Mouse (Mus musculus) G1E (cell line): ENCODE results near the gene Rps6ka5. TPM values are rescaled to one million over a fixed set of nuclear protein-coding genes. Genes with fewer than 3 reads are reported as not detected.

Experiments used
- ATAC-seq: 2 replicates; pipeline ENCODE4 v1.8.0; 2016; ENCODE audit warnings: mild to moderate bottlenecking; ENCODE audit not compliant: insufficient number of reproducible peaks, poor library complexity, low FRiP score, severe bottlenecking; ENCODE audit errors: extremely low read depth
- DNase-seq: peaks from one replicate; pipeline ENCODE4 v3.0.0; 2012; ENCODE audit warnings: low spot score
- H3K27me3 ChIP-seq: 2 replicates; pipeline ENCODE4 v1.6.1; 2012; ENCODE audit warnings: mild to moderate bottlenecking, low read length, inconsistent platforms; ENCODE audit not compliant: insufficient read depth
- H3K36me3 ChIP-seq: replicated peaks from 2 replicates; pipeline ENCODE3; 2012; ENCODE audit warnings: mild to moderate bottlenecking, inconsistent platforms
- H3K4me1 ChIP-seq: 2 replicates; pipeline ENCODE4 v1.6.1; 2012; ENCODE audit warnings: low read depth, low read length, inconsistent platforms, mixed read lengths; ENCODE audit not compliant: insufficient read depth
- H3K4me3 ChIP-seq: 2 replicates; pipeline ENCODE4 v1.5.1; 2012; ENCODE audit warnings: low read depth, mild to moderate bottlenecking, inconsistent platforms, low read length, moderate library complexity, mixed read lengths
- H3K9me3 ChIP-seq: replicated peaks from 2 replicates; pipeline ENCODE4 v1.6.1; 2012; ENCODE audit warnings: inconsistent platforms
- CTCF ChIP-seq: IDR thresholded peaks from 2 replicates; pipeline ENCODE4 v1.5.1; 2012; ENCODE audit warnings: low read depth, low read length, inconsistent platforms, mixed read lengths
- GATA1 ChIP-seq: IDR thresholded peaks from 2 replicates; pipeline ENCODE4 v1.6.1; 2012; ENCODE audit warnings: borderline replicate concordance, low read length, inconsistent platforms, mixed read lengths
- GATA2 ChIP-seq: IDR thresholded peaks from 2 replicates; pipeline ENCODE4 v1.6.1; 2012; ENCODE audit warnings: low read depth, low read length, inconsistent platforms, borderline replicate concordance
- POLR2AphosphoS5 ChIP-seq: IDR thresholded peaks from 2 replicates; pipeline ENCODE4 v1.6.1; 2012; ENCODE audit warnings: low read depth, low read length, inconsistent platforms; ENCODE audit not compliant: insufficient replicate concordance
- TAL1 ChIP-seq: conservative IDR thresholded peaks from 2 replicates; pipeline ENCODE4 v1.6.1; 2012; ENCODE audit warnings: low read depth, low read length, inconsistent platforms, mixed read lengths
- polyA plus RNA-seq: library from polyadenylated mRNA; stranded (reverse); fragments of >175 nt; gene quantifications from 2 replicates; pipeline ENCODE4 v1.2.3, GENCODE M21; 2012
- total RNA-seq, 2 experiments: library from RNA; stranded (forward) in 1 of 2; stranded (reverse) in 1 of 2; fragments of 200-1000 nt in 1 of 2; fragments of >200 nt in 1 of 2; fragmentation: Nextera tagmentation in 1 of 2; gene quantifications; 2 replicates each; pipeline ENCODE4 v1.2.3; 2014 to 2017

The Rps6ka5 gene
- total and polyA plus RNA-seq, 3 experiments, result 12.6 to 52.2 (median 41.5) TPM

DNA sequence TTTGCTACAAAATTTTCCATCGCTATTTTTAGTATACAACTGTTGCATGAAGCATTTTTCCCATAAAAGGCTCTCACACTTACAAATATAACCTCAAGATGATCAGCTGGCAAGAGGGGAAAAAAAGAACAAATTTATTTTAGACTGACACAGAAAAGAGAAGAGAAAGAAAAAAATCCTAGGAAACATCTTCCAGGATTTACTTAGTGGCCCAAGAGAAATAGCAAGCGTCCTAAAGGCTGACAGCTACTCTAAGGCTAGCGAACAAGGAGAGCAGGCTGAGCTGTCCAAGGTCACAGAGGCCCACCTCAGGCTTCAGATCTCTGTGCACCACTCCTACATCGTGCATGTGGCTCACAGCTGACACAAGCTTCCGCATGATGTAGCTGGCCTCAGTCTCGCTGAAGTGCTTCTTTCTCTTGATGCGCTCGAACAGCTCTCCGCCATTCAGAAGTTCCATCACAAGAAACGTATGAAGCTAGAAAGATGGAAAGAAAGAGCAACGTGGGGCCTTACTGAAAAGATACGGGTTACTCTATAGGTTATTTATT, 156.2 kb downstream of the Rps6ka5 start:
- ATAC-seq, result no peak
- H3K36me3 ChIP-seq, result peaks cover 82% of the 10 kb centered on the region
- 0 out of 2 replicates have a peak, but pooled peaks cover 2% of the 10 kb centered on the region for H3K4me1 ChIP-seq
- no peak for TF ChIP-seq TAL1
- TF ChIP-seq GATA2, result no peak
- no peak for TF ChIP-seq CTCF
- no peak for TF ChIP-seq GATA1
- TF ChIP-seq POLR2AphosphoS5, result no peak
- H3K9me3 ChIP-seq, result no peaks in the 10 kb centered on the region
- H3K27me3 ChIP-seq, result no peaks in the 10 kb centered on the region
- H3K4me3 ChIP-seq, result no peak overlapping the region
- no peak for DNase-seq

- no peak overlapping the region for H3K4me3 ChIP-seq
These were observed 158.0 kb downstream of the Rps6ka5 start for GRCm38 (mm10) chr12:100568831-100569230.

DNA sequence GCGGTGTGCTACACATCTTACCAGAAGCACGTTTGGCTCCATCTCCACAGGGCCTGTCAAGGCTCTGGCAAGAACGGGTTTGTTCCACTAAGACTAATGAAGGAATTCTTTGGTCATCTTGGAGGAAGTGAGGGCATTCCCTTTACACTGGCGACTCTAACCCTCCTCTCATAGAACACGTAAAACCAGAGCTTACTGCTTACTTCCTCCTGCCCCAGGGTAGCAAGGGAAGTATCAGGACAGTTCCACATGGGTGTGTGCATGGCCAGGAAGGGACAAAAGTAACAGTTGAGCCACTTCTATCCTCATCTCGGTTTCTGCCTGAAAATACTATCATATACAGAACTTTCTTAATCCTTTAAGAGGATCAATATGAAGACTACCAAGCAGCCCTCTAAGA, 158.7 kb downstream of the Rps6ka5 start:
- Histone ChIP-seq H3K36me3 (peaks cover 84% of the 10 kb centered on the region), H3K9me3 (no peaks in the 10 kb centered on the region), H3K27me3 (no peaks in the 10 kb centered on the region), H3K4me1 (0 out of 2 replicates have a peak, but pooled peaks cover 2% of the 10 kb centered on the region), H3K4me3 (no peak overlapping the region)
- TF ChIP-seq GATA1, result no peak
- no peak for TF ChIP-seq POLR2AphosphoS5
- TF ChIP-seq GATA2, result no peak
- TF ChIP-seq CTCF, result no peak
- TF ChIP-seq TAL1, result no peak
- DNase-seq, result no peak
- no peak for ATAC-seq

More at GRCm38 (mm10) chr12:100568831-100569230, 158.0 kb downstream of the Rps6ka5 start:
- Histone ChIP-seq H3K4me1 (0 out of 2 replicates have a peak, but pooled peaks cover 2% of the 10 kb centered on the region), H3K36me3 (peaks cover 83% of the 10 kb centered on the region), H3K27me3 (no peaks in the 10 kb centered on the region), H3K9me3 (no peaks in the 10 kb centered on the region)
- TF ChIP-seq POLR2AphosphoS5 (no peak), GATA2 (no peak), GATA1 (no peak), TAL1 (no peak)
- no peak for ATAC-seq
- no peak for DNase-seq

DNA sequence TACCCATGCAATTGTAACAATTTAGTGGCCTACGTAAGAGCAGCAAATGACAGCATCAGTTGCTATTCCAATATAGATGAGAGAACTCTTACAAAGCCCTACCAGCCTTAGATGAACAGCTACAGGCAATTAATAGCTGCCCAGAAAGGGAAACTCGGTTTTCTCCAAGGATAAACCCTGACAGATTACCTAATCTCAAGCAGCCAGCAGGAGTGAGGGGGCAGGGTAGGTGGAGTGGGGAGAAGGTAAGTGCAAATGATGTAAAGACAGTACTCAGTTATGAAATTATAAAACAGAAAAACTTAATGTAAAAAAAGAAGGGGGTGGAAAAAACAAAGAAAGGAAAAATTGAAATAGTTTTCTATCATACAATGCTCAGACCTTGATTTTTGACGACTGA, 159.2 kb downstream of the Rps6ka5 start:
- Histone ChIP-seq H3K36me3 (peaks cover 84% of the 10 kb centered on the region), H3K4me1 (0 out of 2 replicates have a peak, but pooled peaks cover 2% of the 10 kb centered on the region), H3K27me3 (no peaks in the 10 kb centered on the region), H3K9me3 (no peaks in the 10 kb centered on the region), H3K4me3 (no peak overlapping the region)
- DNase-seq (no peak), ATAC-seq (no peak)
- TF ChIP-seq TAL1, result no peak
- TF ChIP-seq CTCF, result no peak
- no peak for TF ChIP-seq POLR2AphosphoS5
- no peak for TF ChIP-seq GATA2
- TF ChIP-seq GATA1, result no peak

GRCm38 (mm10) chr12:100553675-100554074, 173.1 kb downstream of the Rps6ka5 start:
- no peak overlapping the region for H3K4me3 ChIP-seq
- no peaks in the 10 kb centered on the region for H3K9me3 ChIP-seq
- H3K4me1 ChIP-seq, result no peaks in the 10 kb centered on the region
- H3K36me3 ChIP-seq, result peaks cover 72% of the 10 kb centered on the region
- no peak for ATAC-seq
- TF ChIP-seq CTCF (no peak), GATA2 (no peak), TAL1 (no peak), POLR2AphosphoS5 (no peak), GATA1 (no peak)
- DNase-seq, result no peak
- H3K27me3 ChIP-seq, result no peaks in the 10 kb centered on the region

DNA sequence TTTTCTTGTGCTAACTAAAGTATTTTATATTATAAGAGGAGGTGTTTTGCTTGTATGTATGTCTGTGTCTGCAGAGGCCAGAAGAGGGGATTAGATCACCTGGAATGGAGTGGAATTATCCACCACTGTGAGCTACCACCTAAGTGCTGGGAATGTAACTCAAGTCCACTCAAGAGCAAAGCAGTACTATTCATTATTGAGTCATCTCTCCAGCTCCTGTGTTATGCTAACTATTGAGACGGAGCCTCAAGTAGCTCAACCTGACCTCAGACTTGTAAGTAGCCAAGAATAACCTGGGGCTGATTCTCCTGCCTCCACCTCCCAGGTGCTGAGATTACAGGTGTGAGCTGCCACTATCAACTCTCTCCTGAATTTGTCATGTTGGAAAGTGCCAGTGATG, 174.8 kb downstream of the Rps6ka5 start:
- Histone ChIP-seq H3K4me3 (no peak overlapping the region), H3K9me3 (no peaks in the 10 kb centered on the region), H3K4me1 (no peaks in the 10 kb centered on the region), H3K36me3 (peaks cover 66% of the 10 kb centered on the region), H3K27me3 (no peaks in the 10 kb centered on the region)
- ATAC-seq, result no peak
- no peak for DNase-seq
- TF ChIP-seq POLR2AphosphoS5 (no peak), TAL1 (no peak), CTCF (no peak), GATA1 (no peak), GATA2 (no peak)

- Histone ChIP-seq H3K4me1 (no peaks in the 10 kb centered on the region), H3K36me3 (peaks cover 41% of the 10 kb centered on the region), H3K9me3 (no peaks in the 10 kb centered on the region), H3K27me3 (no peaks in the 10 kb centered on the region), H3K4me3 (no peak overlapping the region)
- DNase-seq (no peak), ATAC-seq (no peak)
- TF ChIP-seq GATA2 (no peak), POLR2AphosphoS5 (no peak), CTCF (no peak), GATA1 (no peak), TAL1 (no peak)
These were observed 182.6 kb downstream of the Rps6ka5 start for GRCm38 (mm10) chr12:100544194-100544567.
